ENCODE assay signal across 8 mouse cellular contexts in the genomic region with DNA sequence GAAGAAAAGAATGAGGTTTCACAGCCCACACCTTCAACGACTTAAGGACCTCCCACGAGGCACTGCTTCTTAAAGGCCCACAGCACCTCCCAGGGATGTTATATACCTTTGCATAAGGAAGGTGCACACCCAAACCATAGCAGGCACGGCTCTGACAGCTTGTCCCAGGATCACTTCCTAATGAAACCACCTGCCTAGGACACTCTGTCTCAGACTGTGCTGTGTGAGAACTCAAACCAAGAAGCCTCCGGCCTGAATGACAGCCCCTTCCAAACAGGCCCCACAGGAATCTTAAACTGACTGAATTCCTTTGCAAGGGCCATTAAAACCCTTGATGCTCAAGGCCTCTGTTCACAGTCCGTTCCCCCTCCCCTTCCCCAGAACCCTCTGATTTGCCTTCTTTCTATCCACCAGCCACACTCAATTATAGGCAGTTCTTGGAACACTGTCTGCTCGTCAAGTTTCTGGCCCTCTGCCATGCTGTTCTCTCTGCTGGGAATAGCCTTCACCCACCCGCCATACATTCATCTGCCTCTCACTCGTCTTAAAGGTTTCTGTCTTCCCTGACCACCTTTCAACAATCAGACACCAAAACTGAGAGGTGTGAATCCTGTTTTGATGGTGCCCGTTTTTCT. TPM values are rescaled to one million over a fixed set of nuclear protein-coding genes. Genes with fewer than 3 reads are reported as not detected.
DNase-seq lines count a peak whose midpoint lies in the region; ATAC-seq lines count a peak whose summit lies in the region.

No protein-coding gene starts in this region.

- no peak overlapping the region for H3K27ac ChIP-seq in limb, embryonic 12.5 days
- H3K27ac ChIP-seq in limb, embryonic 10.5 days, result no peak overlapping the region
- H3K27ac ChIP-seq in hindbrain, embryonic 14.5 days, result no peak overlapping the region
- no peak overlapping the region for H3K27ac ChIP-seq in neural tube, embryonic 15.5 days (replicated peaks)

- WGBS in limb, embryonic 12.5 days, result 36% methylated on average over 9 of the region's 9 CpGs
- 64% methylated on average over 9 of the region's 9 CpGs for WGBS in limb, embryonic 10.5 days
- 46% methylated on average over 9 of the region's 9 CpGs for WGBS in hindbrain, embryonic 14.5 days
- 28% methylated on average over 9 of the region's 9 CpGs for WGBS in neural tube, embryonic 15.5 days

- peak; percentile 48; the same call in 1 of the 2 replicates for ATAC-seq in limb, embryonic 12.5 days (ENCODE audit: insufficient number of reproducible peaks, insufficient read depth, low FRiP score, low TSS enrichment, low read depth)
- ATAC-seq in hindbrain, embryonic 14.5 days (ENCODE audit: low FRiP score), result peak; percentile 55; the same call in 1 of the 2 replicates
- ATAC-seq in neural tube, embryonic 15.5 days (ENCODE audit: low FRiP score), result peak; percentile 72

- H3K27me3 ChIP-seq in limb, embryonic 12.5 days, result peaks cover 3% of the 10 kb centered on the region; the same call in 1 of the 2 replicates
- H3K27me3 ChIP-seq in limb, embryonic 10.5 days (ENCODE audit: low read depth, poor library complexity, severe bottlenecking), result no peaks in the 10 kb centered on the region
- no peaks in the 10 kb centered on the region for H3K27me3 ChIP-seq in hindbrain, embryonic 14.5 days (ENCODE audit: control insufficient read depth, insufficient read depth, low read length)
- H3K27me3 ChIP-seq in neural tube, embryonic 15.5 days (replicated peaks), result no peaks in the 10 kb centered on the region

- no peaks in the 10 kb centered on the region for H3K36me3 ChIP-seq in limb, embryonic 12.5 days
- H3K36me3 ChIP-seq in limb, embryonic 10.5 days, result no peaks in the 10 kb centered on the region
- no peaks in the 10 kb centered on the region for H3K36me3 ChIP-seq in hindbrain, embryonic 14.5 days (replicated peaks; ENCODE audit: control insufficient read depth, insufficient read depth)
- no peaks in the 10 kb centered on the region for H3K36me3 ChIP-seq in neural tube, embryonic 15.5 days

- no peak overlapping the region for H3K4me2 ChIP-seq in limb, embryonic 12.5 days
- no peak overlapping the region for H3K4me2 ChIP-seq in hindbrain, embryonic 14.5 days (replicated peaks)
- H3K4me2 ChIP-seq in neural tube, embryonic 15.5 days, result no peak overlapping the region

- H3K9me3 ChIP-seq in limb, embryonic 12.5 days, result no peaks in the 10 kb centered on the region
- H3K9me3 ChIP-seq in limb, embryonic 10.5 days (replicated peaks), result no peaks in the 10 kb centered on the region
- no peaks in the 10 kb centered on the region for H3K9me3 ChIP-seq in hindbrain, embryonic 14.5 days (ENCODE audit: control insufficient read depth, low read length)
- no peaks in the 10 kb centered on the region for H3K9me3 ChIP-seq in neural tube, embryonic 15.5 days (replicated peaks)

- DNase-seq in adrenal gland, postnatal 14 days, result peak; percentile 54
- no peak for DNase-seq in adrenal gland, adult 8-10 months
- DNase-seq in limb, embryonic 10.5 days (ENCODE audit: low spot score), result no peak
- DNase-seq in hindbrain, embryonic 14.5 days (ENCODE audit: low spot score), result peak; percentile 50
- DNase-seq in B cell, adult 2 months, result no peak
- DNase-seq in urinary bladder, adult 18-20 months (ENCODE audit: low spot score in 2 of 2), result no peak

- H3K4me1 ChIP-seq in limb, embryonic 12.5 days (replicated peaks), result peaks cover 12% of the 10 kb centered on the region
- H3K4me1 ChIP-seq in limb, embryonic 10.5 days, result 0 out of 2 replicates have a peak, but pooled peaks cover 4% of the 10 kb centered on the region
- H3K4me1 ChIP-seq in hindbrain, embryonic 14.5 days (replicated peaks; ENCODE audit: control insufficient read depth, insufficient read depth, low read length), result no peaks in the 10 kb centered on the region
- peaks cover 8% of the 10 kb centered on the region; the same call in 1 of the 2 replicates for H3K4me1 ChIP-seq in neural tube, embryonic 15.5 days

- no peak overlapping the region for H3K4me3 ChIP-seq in limb, embryonic 12.5 days (replicated peaks)
- H3K4me3 ChIP-seq in limb, embryonic 10.5 days, result no peak overlapping the region
- H3K4me3 ChIP-seq in hindbrain, embryonic 14.5 days (replicated peaks; ENCODE audit: low read length), result no peak overlapping the region
- no peak overlapping the region for H3K4me3 ChIP-seq in neural tube, embryonic 15.5 days (replicated peaks)

- no peak overlapping the region for H3K9ac ChIP-seq in limb, embryonic 12.5 days (replicated peaks)
- no peak overlapping the region for H3K9ac ChIP-seq in hindbrain, embryonic 14.5 days
- H3K9ac ChIP-seq in neural tube, embryonic 15.5 days (replicated peaks), result no peak overlapping the region

RNA-seq across cellular contexts. Expression of gene Stim2, which starts 50.6 kb away (rescaled TPM):
- 26.9 and 30.5 TPM in 2 replicates for total RNA-seq in adrenal gland, postnatal 14 days (2021)
- 10 to 100 TPM; 19.3 to 39.5 (median 34.2) TPM for total RNA-seq in adrenal gland, adult 8-10 months (2022)
- polyA plus RNA-seq in limb, embryonic 12.5 days (2016; fragmentation: Nextera tagmentation; extraction: Ambion mirVana), result 16.8 and 19.1 TPM in 2 replicates
- 11.5 and 14.1 TPM in 2 replicates for polyA plus RNA-seq in limb, embryonic 10.5 days (2016; fragmentation: Nextera tagmentation; extraction: Ambion mirVana)
- 36.2 and 36.4 TPM in 2 replicates for polyA plus RNA-seq in hindbrain, embryonic 14.5 days (2014; fragmentation: Nextera tagmentation; extraction: Ambion mirVana)
- 22.1 and 31.3 TPM in 2 replicates for polyA plus RNA-seq in neural tube, embryonic 15.5 days (2015; fragmentation: Nextera tagmentation; extraction: Ambion mirVana)

Comparison
In these comparisons a context has a peak if more than half of its experiments do, and no peak if none do; other contexts are left out.
1. DNase-seq: peak in adrenal gland, postnatal 14 days (single experiment) and hindbrain, embryonic 14.5 days (single experiment); none in adrenal gland, adult 8-10 months (single experiment), limb, embryonic 10.5 days (single experiment), B cell, adult 2 months (0 of 2) and urinary bladder, adult 18-20 months (0 of 2).
2. Peak in every context shown above with its lines, with median percentiles within 50 percentile points of each other: ATAC-seq.